Mouse (Mus musculus) frontal cortex, adult (tissue): ENCODE measurements around the gene Cdk5r2.

Source experiments
- ATAC-seq: cut with Nextera tagmentation; 2 replicates; pipeline ENCODE4 v1.9.2; 2017; ENCODE audit warnings: mild to moderate bottlenecking, moderate library complexity, mixed read lengths; ENCODE audit not compliant: low TSS enrichment

Gene Cdk5r2

GRCm38 (mm10) chr1:74851001-74851775 lies 3.5 kb upstream of the Cdk5r2 start:
- peak; percentile 35 for ATAC-seq

- no peak for ATAC-seq
These were observed 422 bp downstream of the Cdk5r2 start for GRCm38 (mm10) chr1:74855156-74855555.

DNA sequence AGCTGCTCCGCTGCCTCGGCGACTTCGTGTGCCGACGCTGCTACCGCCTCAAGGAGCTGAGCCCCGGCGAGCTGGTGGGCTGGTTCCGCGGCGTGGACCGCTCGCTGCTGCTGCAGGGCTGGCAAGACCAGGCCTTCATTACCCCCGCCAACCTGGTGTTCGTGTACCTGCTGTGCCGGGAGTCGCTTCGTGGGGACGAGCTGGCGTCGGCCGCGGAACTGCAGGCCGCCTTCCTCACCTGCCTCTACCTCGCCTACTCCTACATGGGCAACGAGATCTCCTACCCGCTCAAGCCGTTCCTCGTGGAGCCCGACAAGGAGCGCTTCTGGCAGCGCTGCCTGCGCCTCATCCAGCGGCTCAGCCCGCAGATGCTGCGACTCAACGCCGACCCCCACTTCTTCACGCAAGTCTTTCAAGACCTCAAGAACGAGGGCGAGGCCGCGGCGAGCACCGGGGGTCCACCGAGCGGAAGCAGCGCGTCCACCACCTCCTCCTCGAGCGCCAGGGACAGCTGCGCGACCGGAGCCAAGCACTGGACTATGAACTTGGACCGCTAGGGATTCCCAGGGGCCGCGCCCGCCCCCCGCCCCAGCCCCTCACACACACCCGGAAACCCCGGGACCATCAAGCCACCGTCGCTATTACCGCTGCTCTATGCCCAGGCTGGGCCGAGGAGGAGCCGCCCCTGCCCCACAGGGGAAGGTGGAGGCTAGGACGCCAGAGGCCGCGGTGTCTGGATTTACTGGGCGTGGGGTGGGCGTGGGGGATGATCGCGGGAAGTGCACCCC lies 1.1 kb downstream of the Cdk5r2 start:
- ATAC-seq: no peak

GRCm38 (mm10) chr1:74856439-74856720 lies 1.6 kb downstream of the Cdk5r2 start:
- no peak for ATAC-seq

DNA sequence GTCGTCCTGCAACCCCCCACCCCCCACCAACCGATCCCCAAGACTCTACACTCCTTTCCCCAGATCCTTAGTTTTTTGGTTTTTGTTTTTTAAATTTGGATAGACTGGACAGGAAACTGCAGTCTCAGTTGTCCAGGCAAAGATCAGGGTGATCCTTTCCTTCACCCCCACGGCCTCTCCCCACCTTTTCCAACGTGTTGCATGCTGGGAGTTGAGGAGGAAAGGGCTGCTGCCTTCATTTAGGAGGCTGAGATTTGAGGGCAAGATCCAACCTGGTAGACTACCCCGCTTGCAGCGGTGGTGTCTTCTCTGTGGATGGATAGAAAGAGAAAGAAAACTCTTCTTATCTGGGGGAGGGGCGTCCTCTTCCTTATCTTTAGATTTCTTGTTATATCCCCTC lies 2.1 kb downstream of the Cdk5r2 start:
- ATAC-seq: no peak

- ATAC-seq: no peak
These were observed 2.5 kb downstream of the Cdk5r2 start for GRCm38 (mm10) chr1:74857201-74857600.

GRCm38 (mm10) chr1:74857677-74858076 lies 2.9 kb downstream of the Cdk5r2 start:
- ATAC-seq: no peak

- ATAC-seq: peak; percentile 42
These were observed 3.5 kb downstream of the Cdk5r2 start for GRCm38 (mm10) chr1:74858171-74858719.

GRCm38 (mm10) chr1:74858805-74859204 lies 4.1 kb downstream of the Cdk5r2 start:
- no peak; the same call in 1 of the 2 replicates for ATAC-seq

DNA sequence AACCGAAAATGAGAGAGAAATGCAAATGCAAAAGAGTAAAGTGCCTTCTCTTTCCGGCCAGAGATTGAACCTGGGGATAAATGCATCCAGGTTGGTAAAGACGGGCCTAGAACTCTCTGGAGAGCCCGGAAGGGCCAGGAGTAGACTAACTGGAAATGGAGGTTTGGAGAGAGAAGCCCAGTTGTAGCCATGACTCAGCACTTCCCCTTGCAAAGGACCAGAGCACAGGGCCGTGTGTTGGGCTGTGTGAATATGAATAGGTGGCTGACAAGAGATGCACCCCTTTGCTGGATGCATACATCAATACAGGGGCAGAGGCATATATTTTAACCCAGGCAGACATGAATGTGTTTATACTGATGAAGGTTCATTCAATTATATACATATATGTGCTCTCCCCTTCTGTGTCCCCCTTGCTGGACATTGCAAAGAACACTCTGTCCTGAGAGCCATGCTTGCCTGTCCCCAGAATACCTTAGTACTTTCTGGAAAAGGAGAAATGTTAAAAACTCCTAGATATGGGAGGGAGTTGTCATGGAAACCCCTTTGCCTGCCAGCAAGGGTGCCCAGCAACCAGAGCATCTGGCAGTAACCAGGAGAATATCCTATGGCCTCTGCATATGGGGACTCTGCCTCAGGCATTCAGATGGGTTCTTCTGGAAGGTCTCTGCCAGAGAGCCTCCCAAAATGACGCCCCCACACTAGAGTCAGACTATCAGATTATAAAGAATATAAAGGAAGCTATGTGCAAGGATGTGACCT lies 4.7 kb downstream of the Cdk5r2 start:
- 0 out of 2 replicates have a peak, but pooled peaks have one; percentile 21 for ATAC-seq

- ATAC-seq: no peak
These were observed 7.0 kb downstream of the Cdk5r2 start for GRCm38 (mm10) chr1:74861783-74862182.

DNA sequence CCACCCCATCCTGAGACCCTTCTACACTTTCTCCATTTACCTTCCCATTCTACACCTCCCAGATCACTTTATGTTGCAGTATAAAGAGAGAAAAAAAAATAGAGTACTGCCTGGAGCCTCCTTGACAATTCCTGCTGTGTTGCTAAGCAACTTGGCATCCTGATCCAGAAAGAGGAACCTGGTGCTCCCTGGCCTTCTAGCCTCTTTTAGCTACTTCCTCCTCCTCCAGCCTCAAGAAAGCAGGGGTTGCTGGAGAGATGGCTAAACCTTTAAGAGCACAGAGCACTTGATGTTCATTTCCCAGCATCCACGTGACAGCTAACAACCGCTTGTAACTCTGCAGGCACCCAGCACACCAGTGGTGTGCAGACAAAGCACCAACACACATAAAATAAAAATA lies 17.5 kb downstream of the Cdk5r2 start:
- no peak for ATAC-seq

GRCm38 (mm10) chr1:74877199-74877598 lies 22.5 kb downstream of the Cdk5r2 start:
- ATAC-seq: no peak

GRCm38 (mm10) chr1:74880785-74881360 lies 26.1 kb downstream of the Cdk5r2 start:
- peak; percentile 71 for ATAC-seq

DNA sequence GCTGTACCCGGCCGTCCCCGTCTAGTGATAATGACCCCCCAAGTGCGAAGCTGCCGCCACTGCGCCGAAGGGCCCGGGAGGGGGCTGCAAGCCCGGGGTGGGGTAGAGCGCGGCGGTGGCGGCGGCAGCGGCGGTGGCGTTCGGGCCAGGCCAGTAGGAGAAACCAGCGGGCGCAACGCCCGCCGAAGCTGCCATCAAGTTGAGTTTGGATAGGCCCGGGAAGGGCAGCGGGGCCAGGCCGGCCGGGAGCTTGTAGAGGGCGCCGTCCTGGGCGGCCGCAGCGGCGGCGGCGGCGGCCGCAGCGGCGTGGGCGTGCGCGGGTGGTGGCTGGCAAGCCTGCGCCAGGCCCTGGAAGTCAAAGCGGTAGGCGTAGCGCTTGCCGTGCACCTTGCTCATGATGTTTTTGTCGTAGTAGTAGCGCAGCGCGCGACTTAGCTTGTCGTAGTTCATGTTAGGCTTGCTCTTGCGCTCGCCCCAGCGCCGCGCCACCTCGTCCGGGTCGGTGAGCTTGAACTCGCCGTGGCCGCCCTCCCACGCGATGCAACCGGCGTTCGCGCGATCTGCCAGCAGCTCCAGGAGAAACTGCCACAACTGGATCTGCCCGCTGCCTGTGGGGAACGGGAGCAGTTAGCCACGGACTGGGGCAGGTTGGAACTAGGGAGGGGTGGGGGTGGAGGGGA lies 27.5 kb downstream of the Cdk5r2 start:
- no peak for ATAC-seq

GRCm38 (mm10) chr1:74882828-74883227 lies 28.1 kb downstream of the Cdk5r2 start:
- ATAC-seq: no peak

- no peak for ATAC-seq
These were observed 28.7 kb downstream of the Cdk5r2 start for GRCm38 (mm10) chr1:74883441-74883840.

DNA sequence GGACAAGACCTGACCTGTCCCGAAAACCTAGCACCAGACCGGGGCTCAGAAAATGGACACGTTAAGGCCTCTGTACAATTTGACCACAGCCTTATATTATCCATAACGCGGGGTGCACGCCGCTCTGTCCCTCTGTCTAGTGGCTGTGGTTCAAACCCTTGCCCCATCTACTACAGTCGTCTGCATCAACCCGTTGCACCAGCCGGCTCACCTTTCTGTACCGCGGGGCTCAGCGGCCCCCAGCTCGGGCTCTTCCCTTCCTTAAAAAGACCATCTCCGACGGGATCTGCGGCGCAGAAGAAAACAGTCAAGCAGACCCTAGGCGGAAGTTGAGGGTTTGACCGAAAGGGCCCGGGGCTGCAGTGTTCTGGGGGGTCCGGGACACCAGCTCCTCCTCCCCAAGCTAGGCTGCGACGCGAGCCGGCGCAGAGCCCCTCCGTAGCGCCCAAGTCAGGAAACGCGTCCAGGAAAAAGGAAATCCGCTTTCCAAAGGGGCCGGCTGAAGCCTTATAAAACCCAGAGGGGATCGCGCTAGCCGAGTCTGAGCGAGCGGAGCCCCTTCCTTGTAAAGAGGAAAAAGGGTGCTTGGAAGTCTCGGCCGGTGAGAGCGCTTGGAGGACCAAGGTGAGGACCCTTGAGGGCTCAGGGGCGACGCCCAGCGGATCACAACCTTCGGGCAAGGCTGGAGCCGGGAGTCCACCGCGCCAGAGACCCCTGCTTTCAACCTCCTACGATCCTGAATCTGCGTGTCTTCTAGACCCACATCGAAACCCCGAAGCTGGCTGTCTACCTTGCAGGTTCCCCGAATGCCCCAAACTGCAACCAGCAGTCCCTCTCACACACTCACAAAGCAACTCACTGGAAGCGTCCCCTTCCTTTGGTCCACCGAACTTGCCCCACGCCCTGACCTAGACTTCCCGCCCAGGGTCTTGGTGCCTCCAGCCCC lies 29.7 kb downstream of the Cdk5r2 start:
- no peak for ATAC-seq

DNA sequence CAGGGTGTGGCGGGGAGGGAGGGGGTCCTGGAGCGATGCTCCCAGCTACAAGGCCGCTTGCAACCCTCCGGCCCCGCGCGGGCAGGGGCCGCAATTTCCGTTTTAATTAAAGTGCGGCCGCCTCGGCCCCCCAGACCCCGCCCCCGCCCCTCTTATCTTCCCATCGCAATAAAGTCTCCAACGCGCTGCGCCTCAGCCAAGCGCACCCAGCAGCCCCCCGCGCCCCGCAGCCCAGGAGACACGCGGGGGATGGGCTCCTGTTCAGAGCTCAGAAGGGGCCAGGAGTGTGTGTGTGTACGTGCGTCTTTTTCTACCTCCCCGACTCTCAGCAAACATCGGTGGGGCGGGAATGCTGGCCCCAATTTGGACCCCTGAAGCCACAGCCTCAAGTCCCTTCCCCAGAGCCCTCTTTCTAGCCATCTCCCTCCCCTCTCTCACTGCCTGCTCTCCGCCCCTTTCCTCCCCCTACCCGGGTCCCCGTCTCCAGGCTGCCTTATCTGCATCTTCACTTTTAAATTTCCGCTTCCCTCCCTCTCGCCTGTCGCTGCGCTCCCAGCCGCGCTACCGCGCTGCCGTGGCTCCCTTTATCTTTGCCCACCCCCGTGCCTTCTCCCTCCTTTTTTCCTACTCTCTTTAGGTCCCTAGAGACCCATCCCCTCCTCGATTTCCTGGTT lies 30.8 kb downstream of the Cdk5r2 start, which contains the start of gene Fev:
Fev (minus strand) TSS at position 51 of the 674 bp plus-strand sequence.
- no peak for ATAC-seq
